Mouse (Mus musculus) kidney, embryonic 16.5 days (tissue): ENCODE data around the gene Gm21746. TPM values are rescaled to one million over a fixed set of nuclear protein-coding genes. Genes with fewer than 3 reads are reported as not detected.
"Not testable (repeated sequence)": the region's sequence is repeated elsewhere in the genome, so short reads cannot be mapped to it uniquely, and the experiment has no call there.

Source experiments
- ATAC-seq: fragments of 200-750 bp; cut with Nextera tagmentation; 2 replicates; pipeline ENCODE4 v1.8.0; 2017; ENCODE audit warnings: moderate TSS enrichment; ENCODE audit not compliant: low FRiP score, low TSS enrichment
- H3K27ac ChIP-seq: fragments of 300-500 bp; sonication (generic); 2 replicates; pipeline ENCODE4 v1.5.1; 2014; ENCODE audit warnings: low read length
- H3K27me3 ChIP-seq: fragments of 300-500 bp; sonication (generic); 2 replicates; pipeline ENCODE4 v1.6.1; 2014; ENCODE audit warnings: low read length, control low read depth, mixed read lengths; ENCODE audit not compliant: insufficient read depth
- H3K36me3 ChIP-seq: fragments of 300-500 bp; sonication (generic); 2 replicates; pipeline ENCODE4 v1.6.1; 2014; ENCODE audit warnings: low read length, control low read depth, mixed read lengths; ENCODE audit not compliant: insufficient read depth
- H3K4me1 ChIP-seq: fragments of 300-500 bp; sonication (generic); 2 replicates; pipeline ENCODE4 v1.6.1; 2014; ENCODE audit warnings: low read length, control low read depth, mixed read lengths; ENCODE audit not compliant: insufficient read depth
- H3K4me2 ChIP-seq: fragments of 300-500 bp; sonication (generic); replicated peaks from 2 replicates; pipeline ENCODE4 v1.6.1; 2014; ENCODE audit warnings: low read depth, low read length
- H3K4me3 ChIP-seq: fragments of 300-500 bp; sonication (generic); 2 replicates; pipeline ENCODE4 v1.5.1; 2014; ENCODE audit warnings: mild to moderate bottlenecking, low read length
- H3K9ac ChIP-seq: fragments of 300-500 bp; sonication (generic); replicated peaks from 2 replicates; pipeline ENCODE4 v1.6.1; 2014; ENCODE audit warnings: low read length
- H3K9me3 ChIP-seq: fragments of 300-500 bp; sonication (generic); 2 replicates; pipeline ENCODE4 v1.6.1; 2016; ENCODE audit warnings: low read length, control low read depth
- WGBS: fragments of 180-500 bp; shearing (Covaris S2); extraction: QIAGEN DNeasy Blood & Tissue Kit; methylation state at CpG from one replicate; pipeline ENCODE4 v1.1.7; 2014; 5-methylcytosine and 5-hydroxymethylcytosine counted together
- polyA plus RNA-seq: library from polyadenylated mRNA; unstranded; fragments of >200 nt; fragmentation: Nextera tagmentation; extraction: Ambion mirVana; gene quantifications from 2 replicates; pipeline ENCODE4 v1.2.1, GENCODE M21; 2015

Gene Gm21746
- polyA plus RNA-seq: not detected in 2 replicates

- not testable (repeated sequence) for H3K36me3 ChIP-seq, H3K9ac ChIP-seq, H3K9me3 ChIP-seq, H3K4me1 ChIP-seq, H3K4me2 ChIP-seq, ATAC-seq, H3K4me3 ChIP-seq, H3K27ac ChIP-seq, H3K27me3 ChIP-seq
- no CpG with 5 or more reads among the region's 3 CpGs for WGBS
These were observed at the start of gene Gm21746 for GRCm38 (mm10) chrY:6237895-6238294. TSS of gene Gm21746 (minus strand) at chrY:6237995.

- not testable (repeated sequence) for H3K36me3 ChIP-seq, H3K4me1 ChIP-seq, H3K27me3 ChIP-seq, H3K4me3 ChIP-seq, ATAC-seq, H3K27ac ChIP-seq, H3K9ac ChIP-seq, H3K4me2 ChIP-seq, H3K9me3 ChIP-seq
These were observed 29.0 kb upstream of the Gm21746 start, which contains the start of gene Gm20873 for GRCm38 (mm10) chrY:6266798-6267197. TSS of gene Gm20873 (plus strand) at chrY:6267098.

Other genes with a start within 250 kb of the Gm21746 start
- gene Gm20873, start 29.1 kb upstream of the Gm21746 start, polyA plus RNA-seq: not detected in 2 replicates